Mouse (Mus musculus) stomach, postnatal 0 days (tissue): ENCODE measurements around the gene Nxpe3.

Experiments
- CTCF ChIP-seq: IDR thresholded peaks from 2 replicates; pipeline ENCODE4 v1.5.1; 2016; ENCODE audit warnings: antibody characterized with exemption, low read depth, mild to moderate bottlenecking, moderate library complexity
- EP300 ChIP-seq: optimal IDR thresholded peaks from 2 replicates; pipeline ENCODE3; 2016; ENCODE audit warnings: antibody characterized with exemption

DNA sequence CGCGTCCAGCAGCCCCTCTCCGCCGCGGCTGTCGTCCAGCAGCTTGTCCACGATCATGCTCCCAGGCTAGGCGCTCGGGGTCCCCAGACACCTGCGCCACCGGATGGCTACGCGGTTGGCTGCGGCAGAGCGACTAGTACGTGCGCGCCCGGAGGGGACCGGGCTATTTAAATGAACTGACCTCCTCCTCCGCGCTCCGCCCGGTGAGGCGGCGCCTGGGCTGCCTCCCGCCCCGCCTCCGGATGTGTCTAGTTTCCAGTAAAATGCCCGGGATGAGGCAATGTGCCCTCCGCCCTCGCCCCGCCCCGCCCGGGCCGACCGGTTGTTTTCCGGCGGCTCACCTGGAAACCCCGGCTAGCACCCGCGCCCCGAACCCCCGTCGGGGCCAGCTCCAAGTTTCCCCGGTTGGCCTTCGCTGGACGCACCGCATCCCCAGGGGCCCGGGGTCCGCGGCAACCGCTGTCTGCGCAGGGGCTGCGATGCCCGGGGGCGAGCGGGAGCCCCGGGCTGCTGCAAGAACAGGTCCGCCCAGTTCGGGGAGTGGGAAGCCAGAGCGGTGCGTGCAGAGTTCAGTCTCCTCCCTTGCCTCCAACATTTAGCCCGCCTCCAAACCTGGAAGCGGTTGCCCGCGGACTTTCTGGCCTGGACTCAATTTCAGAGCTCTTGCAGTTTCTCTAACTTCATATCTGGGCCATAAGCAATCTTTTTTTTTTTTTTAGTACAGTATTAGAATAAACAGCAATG, 72.9 kb downstream of the Nxpe3 start:
- TF ChIP-seq CTCF (no peak), EP300 (no peak)
